Mouse (Mus musculus) macrophage (primary cell): Measurements from ENCODE around the gene Cpt1a. TPM values are rescaled to one million over a fixed set of nuclear protein-coding genes. Genes with fewer than 3 reads are reported as not detected.

ENCODE experiments used
- H3K27ac ChIP-seq: fragments of 350-480 bp; formaldehyde crosslinking; 2 replicates; pipeline ENCODE4 v1.9.0; 2021
- H3K36me3 ChIP-seq: fragments of 350-480 bp; formaldehyde crosslinking; 2 replicates; pipeline ENCODE4 v1.9.0; 2021; ENCODE audit errors: inconsistent target
- H3K4me3 ChIP-seq: fragments of 350-480 bp; formaldehyde crosslinking; 2 replicates; pipeline ENCODE4 v1.9.0; 2021; ENCODE audit errors: inconsistent target
- H3K79me2 ChIP-seq: fragments of 350-480 bp; formaldehyde crosslinking; 2 replicates; pipeline ENCODE4 v1.9.0; 2021; ENCODE audit errors: inconsistent target
- WGBS: methylation state at CpG from one replicate; pipeline ENCODE4 v1.1.7; 2026; ENCODE audit warnings: inconsistent platforms; ENCODE audit not compliant: missing documents; 5-methylcytosine and 5-hydroxymethylcytosine counted together
- polyA plus RNA-seq: library from polyadenylated mRNA; stranded (reverse); fragments of 250-400 nt; gene quantifications from 3 replicates; pipeline ENCODE4 v1.2.4, GENCODE M21; 2018; ENCODE audit warnings: inconsistent platforms

Cpt1a gene
- polyA plus RNA-seq, 1 experiment from 2014 or later = 112 TPM

- Histone ChIP-seq H3K27ac (no peak overlapping the region), H3K36me3 (no peaks in the 10 kb centered on the region), H3K4me3 (no peak overlapping the region), H3K79me2 (peaks cover 100% of the 10 kb centered on the region)
- WGBS = 67% methylated on average over 8 of the region's 8 CpGs
These were observed 14.5 kb downstream of the Cpt1a start for GRCm38 (mm10) chr19:3336485-3337255.

DNA sequence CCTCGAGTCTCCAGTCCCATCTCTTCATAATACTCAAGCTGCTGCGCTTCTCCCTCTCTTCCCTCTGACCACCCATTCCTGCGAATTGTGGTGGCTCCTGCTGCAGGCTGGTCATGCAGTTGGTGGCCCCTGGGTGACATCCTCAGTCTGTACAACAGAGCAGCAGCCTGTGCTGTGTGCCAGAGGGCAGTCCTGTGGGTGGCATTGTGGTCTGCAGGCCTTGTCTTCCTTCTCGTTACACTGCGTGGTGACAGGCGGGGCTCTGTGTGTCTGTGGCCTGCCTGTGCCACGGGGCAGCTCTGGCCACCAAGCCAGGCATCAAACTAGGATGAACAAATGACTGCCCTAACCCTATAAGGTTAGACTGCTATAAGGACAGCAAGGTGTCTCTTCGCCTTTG is 17.1 kb downstream of the Cpt1a start:
- Histone ChIP-seq H3K27ac (no peak overlapping the region), H3K79me2 (peaks cover 100% of the 10 kb centered on the region), H3K4me3 (no peak overlapping the region), H3K36me3 (no peaks in the 10 kb centered on the region)
- 54% methylated on average over 7 of the region's 8 CpGs for WGBS

DNA sequence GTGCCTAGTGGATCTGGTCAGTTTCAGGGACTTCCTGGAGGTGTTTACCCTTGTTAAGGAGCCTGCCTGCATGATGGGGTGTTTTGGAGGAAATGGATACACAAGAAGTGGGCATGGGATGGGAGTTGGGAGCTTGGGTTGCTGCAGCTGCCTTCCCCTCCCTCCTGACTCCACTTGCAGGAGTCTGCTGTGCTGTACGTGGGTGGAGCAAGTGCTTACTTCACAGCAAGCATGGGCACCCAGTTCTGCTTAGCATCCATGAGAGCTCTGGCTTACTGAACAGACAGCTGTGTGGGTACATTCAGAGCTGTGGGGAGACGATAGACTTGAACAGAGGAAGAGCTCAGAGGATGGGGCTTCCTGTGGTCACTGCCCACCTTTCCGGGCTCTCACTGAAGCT is 18.9 kb downstream of the Cpt1a start:
- 44% methylated on average over 3 of the region's 3 CpGs for WGBS
- no peak overlapping the region for H3K27ac ChIP-seq
- no peak overlapping the region for H3K4me3 ChIP-seq
- peaks cover 100% of the 10 kb centered on the region for H3K79me2 ChIP-seq
- no peaks in the 10 kb centered on the region for H3K36me3 ChIP-seq

DNA sequence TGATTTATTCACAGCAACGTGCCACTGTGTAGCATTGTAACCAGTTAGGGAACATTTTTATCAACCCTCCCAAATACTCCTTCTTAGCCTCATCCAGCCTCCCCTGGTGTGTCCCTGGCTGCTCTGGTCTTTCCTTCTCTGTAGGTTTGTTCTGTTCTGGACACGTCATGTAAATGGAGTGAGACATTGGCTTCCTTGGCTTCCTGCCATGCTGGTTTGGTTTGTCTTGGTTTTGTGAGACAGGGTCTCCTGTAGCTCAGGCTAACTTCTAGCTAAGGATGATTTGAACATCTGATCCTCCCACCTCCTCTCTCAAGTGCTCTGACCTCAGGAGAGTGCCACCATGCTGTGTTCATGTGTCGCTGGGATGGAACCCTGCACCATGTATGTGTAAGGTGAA is 21.8 kb downstream of the Cpt1a start:
- H3K36me3 ChIP-seq = peaks cover under 1% of the 10 kb centered on the region; the same call in 1 of the 2 replicates
- 93% methylated on average over 3 of the region's 3 CpGs for WGBS
- no peak overlapping the region for H3K4me3 ChIP-seq
- H3K27ac ChIP-seq = no peak overlapping the region
- H3K79me2 ChIP-seq = peaks cover 100% of the 10 kb centered on the region

- Histone ChIP-seq H3K4me3 (no peak overlapping the region), H3K79me2 (peaks cover 95% of the 10 kb centered on the region), H3K27ac (no peak overlapping the region), H3K36me3 (peaks cover 10% of the 10 kb centered on the region; the same call in 1 of the 2 replicates)
- 97% methylated on average over 8 of the region's 8 CpGs for WGBS
These were observed 22.8 kb downstream of the Cpt1a start for GRCm38 (mm10) chr19:3344636-3345544.

- Histone ChIP-seq H3K36me3 (peaks cover 35% of the 10 kb centered on the region), H3K4me3 (no peak overlapping the region), H3K27ac (no peak overlapping the region), H3K79me2 (peaks cover 66% of the 10 kb centered on the region)
- 100% methylated on average over 1 of the region's 1 CpGs for WGBS
These were observed 25.6 kb downstream of the Cpt1a start for GRCm38 (mm10) chr19:3347784-3348183.

- no peak overlapping the region for H3K27ac ChIP-seq
- H3K36me3 ChIP-seq = peaks cover 84% of the 10 kb centered on the region
- peaks cover 8% of the 10 kb centered on the region; the same call in 1 of the 2 replicates for H3K79me2 ChIP-seq
- H3K4me3 ChIP-seq = no peak overlapping the region
- WGBS = 80% methylated on average over 7 of the region's 7 CpGs
These were observed 31.4 kb downstream of the Cpt1a start for GRCm38 (mm10) chr19:3353415-3354111.

DNA sequence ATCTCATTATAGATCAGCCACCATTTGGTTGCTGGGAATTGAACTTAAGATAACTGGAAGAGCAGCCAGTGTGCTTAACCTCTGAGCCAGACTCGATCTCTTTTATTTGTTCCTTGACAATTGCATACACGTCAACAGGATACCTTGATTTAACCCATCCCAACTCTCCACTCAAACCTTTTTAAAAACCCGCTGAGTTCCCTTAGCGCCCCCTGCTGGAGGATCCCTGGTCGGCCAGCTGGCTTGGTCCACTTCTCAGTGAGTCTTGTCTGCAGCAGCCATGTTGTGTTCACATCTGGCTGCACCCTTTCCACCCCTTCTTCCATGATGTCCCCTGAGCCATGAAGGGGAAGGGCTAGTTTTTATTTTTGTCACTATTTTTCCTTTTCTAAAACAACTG is 33.0 kb downstream of the Cpt1a start:
- H3K36me3 ChIP-seq = peaks cover 72% of the 10 kb centered on the region
- H3K4me3 ChIP-seq = no peak overlapping the region
- WGBS = 94% methylated on average over 5 of the region's 5 CpGs
- no peak overlapping the region for H3K27ac ChIP-seq
- no peaks in the 10 kb centered on the region for H3K79me2 ChIP-seq

GRCm38 (mm10) chr19:3356516-3356915 is 34.4 kb downstream of the Cpt1a start:
- WGBS = 99% methylated on average over 5 of the region's 5 CpGs
- Histone ChIP-seq H3K79me2 (no peaks in the 10 kb centered on the region), H3K36me3 (peaks cover 62% of the 10 kb centered on the region), H3K4me3 (no peak overlapping the region), H3K27ac (no peak overlapping the region)

GRCm38 (mm10) chr19:3357620-3358019 is 35.5 kb downstream of the Cpt1a start:
- WGBS = 97% methylated on average over 4 of the region's 4 CpGs
- Histone ChIP-seq H3K27ac (no peak overlapping the region), H3K36me3 (peaks cover 62% of the 10 kb centered on the region), H3K79me2 (no peaks in the 10 kb centered on the region), H3K4me3 (no peak overlapping the region)

DNA sequence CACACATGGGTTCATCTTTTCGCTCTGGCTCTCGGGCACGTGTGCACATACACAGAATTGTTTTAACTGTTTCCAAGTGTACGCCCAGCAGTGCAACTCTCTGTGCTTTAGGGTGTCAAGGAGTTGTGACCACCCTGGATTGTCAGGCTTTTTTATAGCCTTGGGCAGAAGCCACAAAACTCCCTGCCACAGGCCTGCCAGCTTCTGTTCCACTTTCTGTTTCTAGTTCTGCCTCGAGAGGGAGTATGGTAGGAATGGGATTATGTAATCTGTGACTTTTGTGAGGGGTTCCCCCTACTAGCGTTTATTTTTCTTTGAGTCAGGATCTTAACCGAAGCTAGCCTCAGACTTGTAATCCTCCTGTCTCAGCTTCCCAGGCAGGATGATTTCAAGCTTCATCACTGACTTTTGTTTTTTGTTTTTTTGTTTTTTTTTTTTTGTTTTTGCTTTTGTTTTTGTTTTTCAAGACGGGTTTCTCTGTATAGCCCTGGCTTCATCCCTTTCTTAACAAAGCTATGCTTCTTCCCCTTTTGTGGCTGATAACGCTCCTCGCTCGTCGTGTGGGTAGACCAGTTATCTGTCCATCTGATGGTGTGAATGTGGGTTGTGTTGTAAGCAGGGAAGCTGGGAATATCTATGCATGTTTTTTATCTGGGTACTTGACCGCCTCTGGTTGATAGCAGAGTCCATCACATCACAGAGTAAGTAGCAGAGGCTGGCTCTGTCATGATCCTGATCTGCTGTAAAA is 37.9 kb downstream of the Cpt1a start:
- Histone ChIP-seq H3K27ac (peak overlapping the region; percentile 76), H3K4me3 (peak overlapping the region; percentile 19), H3K36me3 (peaks cover 65% of the 10 kb centered on the region), H3K79me2 (no peaks in the 10 kb centered on the region)
- WGBS = 4% methylated on average over 13 of the region's 13 CpGs

GRCm38 (mm10) chr19:3363510-3363909 is 41.4 kb downstream of the Cpt1a start:
- Histone ChIP-seq H3K79me2 (no peaks in the 10 kb centered on the region), H3K36me3 (peaks cover 71% of the 10 kb centered on the region), H3K27ac (no peak overlapping the region), H3K4me3 (no peak overlapping the region)
- WGBS = 100% methylated on average over 4 of the region's 4 CpGs

DNA sequence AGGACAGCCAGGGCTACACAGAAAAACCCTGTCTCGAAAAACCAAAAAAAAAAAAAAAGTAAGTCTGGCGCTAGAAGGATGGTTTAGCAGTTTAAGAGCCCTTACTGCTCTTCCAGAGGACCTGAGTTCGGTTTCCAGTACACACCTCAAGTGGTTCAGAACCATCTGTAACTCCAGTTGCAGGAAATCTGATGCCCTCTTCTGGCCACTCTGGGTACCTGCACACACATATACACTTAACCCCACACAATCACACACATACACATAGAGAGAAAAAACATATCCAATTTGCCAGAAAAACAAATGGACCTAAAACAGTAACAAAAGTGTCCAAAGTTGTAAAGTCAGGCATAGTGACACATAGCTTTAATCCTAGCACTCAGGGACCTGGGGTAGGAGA is 43.0 kb downstream of the Cpt1a start:
- Histone ChIP-seq H3K27ac (no peak overlapping the region), H3K36me3 (peaks cover 85% of the 10 kb centered on the region), H3K79me2 (no peaks in the 10 kb centered on the region), H3K4me3 (no peak overlapping the region)
- WGBS = 95% methylated on average over 2 of the region's 3 CpGs

GRCm38 (mm10) chr19:3368276-3368675 is 46.1 kb downstream of the Cpt1a start:
- H3K27ac ChIP-seq = no peak overlapping the region
- no peak overlapping the region for H3K4me3 ChIP-seq
- 97% methylated on average over 3 of the region's 3 CpGs for WGBS
- H3K79me2 ChIP-seq = no peaks in the 10 kb centered on the region
- peaks cover 95% of the 10 kb centered on the region for H3K36me3 ChIP-seq
